Mouse (Mus musculus) myocyte (in vitro differentiated cells): Measurements from ENCODE around the gene Rtn4ip1. TPM values are rescaled to one million over a fixed set of nuclear protein-coding genes. Genes with fewer than 3 reads are reported as not detected.
"Not testable (repeated sequence)": the region's sequence is repeated elsewhere in the genome, so short reads cannot be mapped to it uniquely, and the experiment has no call there.

ENCODE experiments used
- H3K27me3 ChIP-seq: one replicate; pipeline ENCODE4 v1.6.1; 2011; ENCODE audit not compliant: control insufficient read depth, insufficient read depth, insufficient read length
- H3K36me3 ChIP-seq: one replicate; pipeline ENCODE4 v1.6.1; 2011; ENCODE audit not compliant: control insufficient read depth, insufficient read depth
- H3K4me2 ChIP-seq: one replicate; pipeline ENCODE4 v1.6.1; 2011; ENCODE audit warnings: low read depth, control low read depth
- H3K4me3 ChIP-seq: one replicate; pipeline ENCODE4 v1.5.1; 2011; ENCODE audit warnings: mild to moderate bottlenecking, control low read depth, moderate library complexity
- H3K79me2 ChIP-seq: one replicate; pipeline ENCODE4 v1.6.1; 2011; ENCODE audit not compliant: control insufficient read depth, insufficient read depth
- H3ac ChIP-seq: one replicate; pipeline ENCODE4 v1.6.1; 2011; ENCODE audit not compliant: control insufficient read depth, insufficient read length
- CEBPB ChIP-seq: IDR thresholded peaks from 2 replicates; pipeline ENCODE4 v1.6.1; 2011; ENCODE audit warnings: mild to moderate bottlenecking, moderate library complexity; ENCODE audit not compliant: poor library complexity, insufficient read depth, severe bottlenecking
- E2F4 ChIP-seq: IDR thresholded peaks from one replicate; pipeline ENCODE4 v1.6.1; 2011; ENCODE audit warnings: mild to moderate bottlenecking, control low read depth, moderate library complexity; ENCODE audit not compliant: insufficient read depth
- MAX ChIP-seq: IDR thresholded peaks from one replicate; pipeline ENCODE4 v1.6.1; 2011; ENCODE audit warnings: low read depth, mild to moderate bottlenecking, control low read depth
- MYOD1 ChIP-seq, 3 experiments: IDR thresholded peaks; one replicate each; pipeline ENCODE4 v1.6.1; 2011; ENCODE audit warnings: control low read depth in 2 of 3, low read depth in 2 of 3, mild to moderate bottlenecking in 2 of 3, moderate library complexity in 1 of 3; ENCODE audit not compliant: insufficient read length in 2 of 3, control insufficient read depth in 1 of 3
- MYOG ChIP-seq, 3 experiments: IDR thresholded peaks; one replicate each; pipeline ENCODE4 v1.6.1; 2011; ENCODE audit warnings: control low read depth in 2 of 3, low read depth in 2 of 3, mild to moderate bottlenecking in 2 of 3; ENCODE audit not compliant: insufficient read length in 2 of 3, control insufficient read depth in 1 of 3, insufficient read depth in 1 of 3
- POLR2A ChIP-seq: IDR thresholded peaks from one replicate; pipeline ENCODE4 v1.6.1; 2011; ENCODE audit warnings: low read depth, mild to moderate bottlenecking, control low read depth, moderate library complexity; ENCODE audit not compliant: insufficient read length
- POLR2AphosphoS2 ChIP-seq: IDR thresholded peaks from one replicate; pipeline ENCODE4 v1.6.1; 2011; ENCODE audit warnings: low read depth, control low read depth; ENCODE audit not compliant: insufficient read length
- REST ChIP-seq: IDR thresholded peaks from one replicate; pipeline ENCODE4 v1.6.1; 2011; ENCODE audit warnings: mild to moderate bottlenecking, control low read depth, moderate library complexity; ENCODE audit not compliant: insufficient read depth, insufficient read length
- SRF ChIP-seq: IDR thresholded peaks from one replicate; pipeline ENCODE4 v1.6.1; 2011; ENCODE audit warnings: low read depth; ENCODE audit not compliant: control insufficient read depth, insufficient read length
- TCF12 ChIP-seq: IDR thresholded peaks from one replicate; pipeline ENCODE4 v1.6.1; 2011; ENCODE audit warnings: mild to moderate bottlenecking, control low read depth; ENCODE audit not compliant: poor library complexity, insufficient read depth, severe bottlenecking
- TCF3 ChIP-seq: IDR thresholded peaks from one replicate; pipeline ENCODE4 v1.6.1; 2011; ENCODE audit warnings: low read depth, control low read depth; ENCODE audit not compliant: insufficient read length
- USF1 ChIP-seq: IDR thresholded peaks from one replicate; pipeline ENCODE4 v1.6.1; 2011; ENCODE audit warnings: low read depth, mild to moderate bottlenecking, control low read depth, moderate library complexity
- polyA plus RNA-seq: library from polyadenylated mRNA; unstranded; fragments of >200 nt; fragmentation: generic; extraction: Trizol; gene quantifications from one replicate; pipeline ENCODE4 v1.2.1, GENCODE M21; 2012; ENCODE audit warnings: missing spikeins

The Rtn4ip1 gene
- polyA plus RNA-seq, 1 experiment = 9.1 TPM

DNA sequence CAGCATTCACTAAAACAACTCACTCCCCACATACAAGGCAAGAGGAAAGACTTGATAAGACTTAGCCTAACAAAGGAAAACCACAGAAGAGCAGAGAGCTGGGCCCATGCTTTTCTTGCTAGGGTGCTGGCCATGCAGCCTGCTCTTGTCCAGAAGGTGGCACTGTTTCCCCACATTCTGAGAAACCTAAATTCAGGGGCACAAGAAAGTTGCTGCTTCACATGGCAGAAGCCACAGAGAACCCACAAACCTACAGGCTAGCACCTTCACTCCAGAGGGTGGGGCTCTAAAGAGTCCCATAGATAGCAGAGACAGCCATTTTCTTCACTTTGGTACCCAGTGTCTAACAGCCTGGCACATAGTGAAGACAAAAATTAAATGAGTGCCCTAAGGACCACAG lies 52.3 kb downstream of the Rtn4ip1 start:
- Histone ChIP-seq H3K27me3 (no peaks in the 10 kb centered on the region), H3K36me3 (peaks cover 6% of the 10 kb centered on the region), H3K79me2 (no peaks in the 10 kb centered on the region), H3K4me2 (no peak overlapping the region), H3ac (no peak overlapping the region), H3K4me3 (no peak overlapping the region)
- TF ChIP-seq POLR2AphosphoS2 = no peak
- no peak for TF ChIP-seq E2F4
- TF ChIP-seq MYOG (IDR thresholded peaks at IDR 0.05; ENCODE audit: control insufficient read depth in 1 of 3, insufficient read depth in 1 of 3, insufficient read length in 2 of 3, low read depth in 2 of 3) = no peak
- TF ChIP-seq USF1 = no peak
- no peak for TF ChIP-seq MAX

DNA sequence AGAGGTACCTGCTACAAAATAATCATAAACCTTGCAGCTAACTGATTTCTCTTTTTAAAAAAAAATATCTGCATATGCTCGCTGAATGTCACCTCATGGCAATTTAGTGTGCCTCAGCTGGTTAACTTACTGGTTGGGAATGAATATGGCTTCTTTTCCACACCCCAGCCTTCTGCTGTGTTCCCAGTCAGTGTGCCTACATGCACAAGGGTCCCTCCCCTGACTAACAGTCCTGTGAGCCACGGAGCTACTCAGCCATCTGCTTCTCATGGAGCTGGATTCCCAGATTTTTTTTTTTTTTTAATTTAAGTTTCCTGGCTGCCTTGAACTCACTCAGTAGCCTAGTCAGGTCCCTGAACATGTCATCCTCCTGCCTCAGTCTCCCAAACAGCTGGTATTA lies 63.3 kb downstream of the Rtn4ip1 start:
- Histone ChIP-seq H3K27me3 (no peaks in the 10 kb centered on the region), H3K4me2 (no peak overlapping the region), H3K36me3 (no peaks in the 10 kb centered on the region), H3K79me2 (no peaks in the 10 kb centered on the region), H3K4me3 (no peak overlapping the region), H3ac (no peak overlapping the region)
- TF ChIP-seq TCF12 = no peak

- Histone ChIP-seq H3ac (no peak overlapping the region), H3K79me2 (no peaks in the 10 kb centered on the region), H3K27me3 (no peaks in the 10 kb centered on the region), H3K36me3 (peaks cover 7% of the 10 kb centered on the region), H3K4me2 (no peak overlapping the region), H3K4me3 (no peak overlapping the region)
- TF ChIP-seq CEBPB (no peak), TCF12 (no peak), E2F4 (no peak), MYOD1 (IDR thresholded peaks at IDR 0.05; ENCODE audit: control insufficient read depth in 1 of 3, insufficient read length in 2 of 3, low read depth in 2 of 3) (no peak), MYOG (IDR thresholded peaks at IDR 0.05; ENCODE audit: control insufficient read depth in 1 of 3, insufficient read depth in 1 of 3, insufficient read length in 2 of 3, low read depth in 2 of 3) (no peak), POLR2AphosphoS2 (no peak), TCF3 (no peak), POLR2A (no peak), SRF (no peak), MAX (no peak), REST (no peak), USF1 (no peak)
Observed at GRCm38 (mm10) chr10:43973244-43973643, 71.6 kb downstream of the Rtn4ip1 start.

GRCm38 (mm10) chr10:43977353-43977752 lies 75.7 kb downstream of the Rtn4ip1 start:
- no peak overlapping the region for H3ac ChIP-seq
- TF ChIP-seq TCF12 (no peak), POLR2A (no peak), CEBPB (no peak), MYOG (IDR thresholded peaks at IDR 0.05; ENCODE audit: control insufficient read depth in 1 of 3, insufficient read depth in 1 of 3, insufficient read length in 2 of 3, low read depth in 2 of 3) (no peak), TCF3 (no peak), REST (no peak), USF1 (no peak), MYOD1 (IDR thresholded peaks at IDR 0.05; ENCODE audit: control insufficient read depth in 1 of 3, insufficient read length in 2 of 3, low read depth in 2 of 3) (no peak), SRF (no peak), MAX (no peak), POLR2AphosphoS2 (no peak), E2F4 (no peak)
- H3K79me2 ChIP-seq = no peaks in the 10 kb centered on the region
- H3K4me2 ChIP-seq = peak overlapping the region; percentile 7
- no peaks in the 10 kb centered on the region for H3K27me3 ChIP-seq
- H3K4me3 ChIP-seq = no peak overlapping the region
- H3K36me3 ChIP-seq = peaks cover 3% of the 10 kb centered on the region

DNA sequence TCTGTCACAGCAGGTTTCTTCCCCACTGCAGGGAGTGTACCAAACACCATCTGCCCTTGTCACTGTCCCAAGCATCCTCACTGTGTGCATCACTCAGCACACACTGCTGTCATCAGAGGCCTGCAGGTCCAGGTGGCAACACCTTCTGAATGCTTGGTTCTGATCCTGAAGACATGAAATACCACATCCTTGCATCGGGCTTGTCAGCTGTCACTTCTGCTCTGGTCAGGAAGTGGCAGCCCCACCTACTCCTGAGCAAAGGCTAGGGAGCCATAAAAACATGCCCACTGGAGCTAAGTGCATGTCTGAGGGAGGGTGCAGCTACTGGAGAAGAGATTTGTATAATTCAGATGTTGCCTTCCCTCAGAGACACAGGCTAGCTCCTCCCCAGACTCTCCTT lies 78.5 kb downstream of the Rtn4ip1 start:
- no peak for TF ChIP-seq USF1
- no peak for TF ChIP-seq MYOD1 (IDR thresholded peaks at IDR 0.05; ENCODE audit: control insufficient read depth in 1 of 3, insufficient read length in 2 of 3, low read depth in 2 of 3)
- TF ChIP-seq TCF3 = no peak
- no peak for TF ChIP-seq TCF12
- no peak for TF ChIP-seq POLR2AphosphoS2
- no peak for TF ChIP-seq REST
- TF ChIP-seq CEBPB = no peak
- TF ChIP-seq SRF = no peak
- no peak for TF ChIP-seq MAX
- TF ChIP-seq MYOG (IDR thresholded peaks at IDR 0.05; ENCODE audit: control insufficient read depth in 1 of 3, insufficient read depth in 1 of 3, insufficient read length in 2 of 3, low read depth in 2 of 3) = no peak
- H3K79me2 ChIP-seq = no peaks in the 10 kb centered on the region
- no peak overlapping the region for H3K4me2 ChIP-seq
- H3K36me3 ChIP-seq = peaks cover 3% of the 10 kb centered on the region
- no peak overlapping the region for H3ac ChIP-seq
- H3K27me3 ChIP-seq = no peaks in the 10 kb centered on the region
- H3K4me3 ChIP-seq = no peak overlapping the region

DNA sequence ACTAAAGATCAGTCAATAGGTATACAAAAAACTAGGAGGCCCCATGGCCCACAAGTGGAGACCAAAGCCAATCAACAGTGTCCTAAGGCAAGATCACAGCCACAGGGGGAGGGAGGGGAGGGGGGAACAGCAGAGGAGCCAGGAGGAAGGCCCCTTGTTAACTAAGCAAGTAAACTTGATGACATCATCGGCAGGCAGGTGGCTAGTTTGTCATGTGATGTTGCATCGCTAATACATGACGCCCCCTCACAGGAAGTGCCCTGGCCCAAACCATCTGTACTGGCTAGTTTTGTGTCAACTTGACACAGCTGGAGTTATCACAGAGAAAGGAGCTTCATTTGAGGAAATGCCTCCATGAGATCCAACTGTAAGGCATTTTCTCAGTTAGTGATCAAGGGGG lies 79.1 kb downstream of the Rtn4ip1 start:
- H3K27me3 ChIP-seq, H3K36me3 ChIP-seq, H3K79me2 ChIP-seq, H3K4me3 ChIP-seq, H3K4me2 ChIP-seq, H3ac ChIP-seq: not testable (repeated sequence)
